Mouse (Mus musculus): ENCODE results near the gene Hsd17b2. TPM values are rescaled to one million over a fixed set of nuclear protein-coding genes. Genes with fewer than 3 reads are reported as not detected.
A peak's percentile ranks its signal among the peaks of the same experiment; 100 is the strongest.

Hsd17b2 gene
- polyA plus RNA-seq, 1 experiment from 2014 or later = 113 TPM

- DNase-seq (ENCODE audit: low spot score) = peak; percentile 64
These were observed 4.5 kb upstream of the Hsd17b2 start for GRCm38 (mm10) chr8:117697248-117697647.

DNA sequence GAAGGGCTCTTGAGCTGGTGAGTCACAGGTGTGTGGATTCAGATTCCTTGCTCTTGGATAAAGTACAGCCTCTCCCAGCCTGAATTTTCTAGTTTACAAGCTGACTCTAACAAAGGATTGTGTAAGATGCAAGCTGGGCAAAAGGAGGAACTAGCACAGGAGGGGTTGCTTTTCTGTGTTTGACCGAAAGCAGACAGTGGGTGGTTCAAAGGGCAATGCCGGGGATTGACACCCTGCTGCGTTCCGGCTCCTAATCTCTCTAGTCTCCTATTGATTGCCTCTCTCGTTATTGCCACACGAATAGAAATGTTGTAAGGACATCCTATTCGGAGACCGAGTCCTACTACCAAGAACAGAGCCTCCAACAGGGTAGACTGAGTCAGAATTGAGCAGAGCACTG is 1.0 kb upstream of the Hsd17b2 start:
- 60% methylated on average over 8 of the region's 8 CpGs for WGBS
- DNase-seq (ENCODE audit: low spot score) = no peak
- no peaks in the 10 kb centered on the region for H3K9me3 ChIP-seq (ENCODE audit: control insufficient read depth, low read length)
- no peak overlapping the region for H3K9ac ChIP-seq (ENCODE audit: low read length)
- H3K4me3 ChIP-seq (ENCODE audit: low read depth, low read length) = no peak overlapping the region
- H3K4me1 ChIP-seq (replicated peaks; ENCODE audit: control insufficient read depth, insufficient read depth) = no peaks in the 10 kb centered on the region
- TF ChIP-seq CTCF (IDR thresholded peaks at IDR 0.05; ENCODE audit: low read depth) (no peak), EP300 (optimal IDR thresholded peaks at IDR 0.05) (no peak)
- ATAC-seq (ENCODE audit: low FRiP score, low TSS enrichment) = peak; percentile 19
- peak overlapping the region; percentile 86 for H3K27ac ChIP-seq (replicated peaks)
- no peaks in the 10 kb centered on the region for H3K36me3 ChIP-seq (ENCODE audit: control insufficient read depth, insufficient read depth, low read length)
- no peak overlapping the region for H3K4me2 ChIP-seq (replicated peaks; ENCODE audit: low read depth)
- H3K27me3 ChIP-seq (ENCODE audit: control insufficient read depth, insufficient read depth, low read length) = no peaks in the 10 kb centered on the region

More at GRCm38 (mm10) chr8:117697248-117697647, 4.5 kb upstream of the Hsd17b2 start:
- no peaks in the 10 kb centered on the region for H3K36me3 ChIP-seq (ENCODE audit: control insufficient read depth, insufficient read depth, low read length)
- no peak overlapping the region for H3K4me2 ChIP-seq (replicated peaks; ENCODE audit: low read depth)
- 51% methylated on average over 5 of the region's 5 CpGs for WGBS
- H3K27me3 ChIP-seq (ENCODE audit: control insufficient read depth, insufficient read depth, low read length) = no peaks in the 10 kb centered on the region
- TF ChIP-seq CTCF (IDR thresholded peaks at IDR 0.05; ENCODE audit: low read depth) (peak; percentile 71), EP300 (optimal IDR thresholded peaks at IDR 0.05) (no peak)
- H3K4me1 ChIP-seq (replicated peaks; ENCODE audit: control insufficient read depth, insufficient read depth) = no peaks in the 10 kb centered on the region
- H3K9me3 ChIP-seq (ENCODE audit: control insufficient read depth, low read length) = no peaks in the 10 kb centered on the region
- H3K4me3 ChIP-seq (ENCODE audit: low read depth, low read length) = no peak overlapping the region
- H3K27ac ChIP-seq (replicated peaks) = no peak overlapping the region
- H3K9ac ChIP-seq (ENCODE audit: low read length) = no peak overlapping the region
- no peak for ATAC-seq (ENCODE audit: low FRiP score, low TSS enrichment)

DNA sequence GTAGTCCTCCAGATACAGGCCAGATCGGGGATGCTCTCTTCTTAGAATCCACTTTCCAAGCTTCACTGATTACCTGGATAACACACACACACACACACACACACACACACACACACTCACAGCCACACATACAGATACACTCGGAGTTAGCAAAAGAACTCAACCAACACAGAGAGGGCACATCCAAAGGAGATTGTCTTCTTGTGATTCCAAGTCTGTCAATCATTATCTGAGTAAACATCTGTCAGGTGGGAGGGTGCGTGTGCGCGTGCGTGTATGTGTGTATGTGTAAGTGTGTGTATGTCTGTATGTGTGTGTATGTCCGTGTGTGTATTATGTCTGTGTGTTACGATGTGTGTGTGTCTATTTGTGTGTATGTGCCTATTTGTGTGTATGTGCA is 458 bp upstream of the Hsd17b2 start:
- ATAC-seq (ENCODE audit: low FRiP score, low TSS enrichment) (no peak), DNase-seq (ENCODE audit: low spot score) (no peak)
- Histone ChIP-seq H3K9ac (ENCODE audit: low read length) (no peak overlapping the region), H3K36me3 (ENCODE audit: control insufficient read depth, insufficient read depth, low read length) (no peaks in the 10 kb centered on the region), H3K27me3 (ENCODE audit: control insufficient read depth, insufficient read depth, low read length) (no peaks in the 10 kb centered on the region), H3K4me2 (replicated peaks; ENCODE audit: low read depth) (0 out of 2 replicates have a peak overlapping the region, but pooled peaks have one; percentile 35), H3K9me3 (ENCODE audit: control insufficient read depth, low read length) (no peaks in the 10 kb centered on the region), H3K4me3 (ENCODE audit: low read depth, low read length) (peak overlapping the region; percentile 20; the same call in 1 of the 2 replicates), H3K27ac (replicated peaks) (peak overlapping the region; percentile 86), H3K4me1 (replicated peaks; ENCODE audit: control insufficient read depth, insufficient read depth) (no peaks in the 10 kb centered on the region)
- WGBS = 79% methylated on average over 8 of the region's 8 CpGs
- TF ChIP-seq CTCF (IDR thresholded peaks at IDR 0.05; ENCODE audit: low read depth) = no peak

DNA sequence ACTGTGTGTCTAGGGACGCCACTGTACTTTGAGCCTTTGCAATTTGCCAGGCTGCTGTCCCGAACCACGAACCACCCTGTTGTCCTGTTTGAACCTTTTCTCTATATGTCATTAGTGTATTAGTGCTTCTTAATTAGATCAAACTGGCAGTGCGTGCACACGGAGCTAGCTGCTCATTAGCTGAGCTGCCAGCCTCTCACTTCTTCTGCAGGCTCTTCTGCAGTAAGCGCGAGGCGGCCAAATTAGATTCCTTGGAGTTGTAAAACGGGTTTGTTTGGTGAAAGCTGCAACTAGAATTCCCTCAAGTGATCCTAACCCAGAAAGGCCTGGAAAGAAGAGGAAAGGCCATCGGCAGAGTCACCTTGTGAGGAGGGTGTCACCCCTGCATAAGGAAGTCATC is 997 bp downstream of the Hsd17b2 start:
- H3K27ac ChIP-seq (replicated peaks) = peak overlapping the region; percentile 86

GRCm38 (mm10) chr8:117706141-117706540 is 4.4 kb downstream of the Hsd17b2 start:
- peak; percentile 84 for ATAC-seq (ENCODE audit: low FRiP score, low TSS enrichment)
- no peak overlapping the region for H3K4me2 ChIP-seq (replicated peaks; ENCODE audit: low read depth)
- no peak for TF ChIP-seq CTCF (IDR thresholded peaks at IDR 0.05; ENCODE audit: low read depth)
- no peak for TF ChIP-seq EP300 (optimal IDR thresholded peaks at IDR 0.05)
- H3K36me3 ChIP-seq (ENCODE audit: control insufficient read depth, insufficient read depth, low read length) = no peaks in the 10 kb centered on the region
- no peaks in the 10 kb centered on the region for H3K27me3 ChIP-seq (ENCODE audit: control insufficient read depth, insufficient read depth, low read length)
- no peaks in the 10 kb centered on the region for H3K9me3 ChIP-seq (ENCODE audit: control insufficient read depth, low read length)
- DNase-seq (ENCODE audit: low spot score) = peak; percentile 52
- H3K4me3 ChIP-seq (ENCODE audit: low read depth, low read length) = no peak overlapping the region
- H3K4me1 ChIP-seq (replicated peaks; ENCODE audit: control insufficient read depth, insufficient read depth) = no peaks in the 10 kb centered on the region
- H3K27ac ChIP-seq (replicated peaks) = no peak overlapping the region
- 85% methylated on average over 4 of the region's 4 CpGs for WGBS
- H3K9ac ChIP-seq (ENCODE audit: low read length) = no peak overlapping the region

More for the DNA sequence above, 997 bp downstream of the Hsd17b2 start:
- ATAC-seq (ENCODE audit: low FRiP score, low TSS enrichment) (no peak), DNase-seq (ENCODE audit: low spot score) (peak; percentile 38)
- peak overlapping the region; percentile 20; the same call in 1 of the 2 replicates for H3K4me3 ChIP-seq (ENCODE audit: low read depth, low read length)
- H3K9me3 ChIP-seq (ENCODE audit: control insufficient read depth, low read length) = no peaks in the 10 kb centered on the region
- peak overlapping the region; percentile 31 for H3K4me2 ChIP-seq (replicated peaks; ENCODE audit: low read depth)
- WGBS = 49% methylated on average over 10 of the region's 10 CpGs
- no peaks in the 10 kb centered on the region for H3K36me3 ChIP-seq (ENCODE audit: control insufficient read depth, insufficient read depth, low read length)
- H3K4me1 ChIP-seq (replicated peaks; ENCODE audit: control insufficient read depth, insufficient read depth) = no peaks in the 10 kb centered on the region
- no peaks in the 10 kb centered on the region for H3K27me3 ChIP-seq (ENCODE audit: control insufficient read depth, insufficient read depth, low read length)
- H3K9ac ChIP-seq (ENCODE audit: low read length) = peak overlapping the region; percentile 47
- TF ChIP-seq CTCF (IDR thresholded peaks at IDR 0.05; ENCODE audit: low read depth) (no peak), EP300 (optimal IDR thresholded peaks at IDR 0.05) (no peak)

DNA sequence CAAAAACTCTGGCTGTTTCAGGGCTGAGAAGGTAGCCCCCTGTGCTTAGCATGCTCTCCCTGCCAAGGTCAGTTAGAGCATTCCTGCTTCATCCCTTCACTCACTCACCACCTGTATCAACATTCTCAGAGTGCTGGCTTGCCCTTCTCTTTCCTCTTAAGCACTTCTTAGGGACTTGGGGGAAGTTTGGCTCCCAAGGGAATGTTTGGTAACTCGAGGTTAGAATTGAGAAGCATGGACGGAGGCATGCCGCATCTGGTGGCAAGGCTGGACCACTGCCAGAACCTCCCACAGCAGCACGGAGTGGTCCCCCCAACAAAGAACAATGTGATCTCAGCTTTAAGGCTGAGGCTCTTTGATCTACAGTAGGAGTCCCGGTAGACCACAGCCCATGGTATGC is 10.5 kb downstream of the Hsd17b2 start:
- WGBS = 37% methylated on average over 5 of the region's 5 CpGs
- no peak for ATAC-seq (ENCODE audit: low FRiP score, low TSS enrichment)

More for the DNA sequence above, 10.5 kb downstream of the Hsd17b2 start:
- H3K4me1 ChIP-seq (replicated peaks; ENCODE audit: control insufficient read depth, insufficient read depth) = no peaks in the 10 kb centered on the region
- H3K9me3 ChIP-seq (ENCODE audit: control insufficient read depth, low read length) = no peaks in the 10 kb centered on the region
- no peak overlapping the region for H3K4me2 ChIP-seq (replicated peaks; ENCODE audit: low read depth)
- TF ChIP-seq CTCF (IDR thresholded peaks at IDR 0.05; ENCODE audit: low read depth) (no peak), EP300 (optimal IDR thresholded peaks at IDR 0.05) (no peak)
- no peak overlapping the region for H3K9ac ChIP-seq (ENCODE audit: low read length)
- no peaks in the 10 kb centered on the region for H3K36me3 ChIP-seq (ENCODE audit: control insufficient read depth, insufficient read depth, low read length)
- no peak for DNase-seq (ENCODE audit: low spot score)
- no peaks in the 10 kb centered on the region for H3K27me3 ChIP-seq (ENCODE audit: control insufficient read depth, insufficient read depth, low read length)
- H3K4me3 ChIP-seq (ENCODE audit: low read depth, low read length) = no peak overlapping the region
- no peak overlapping the region for H3K27ac ChIP-seq (replicated peaks)
